Mouse (Mus musculus) E14TG2a.4 (cell line): ENCODE results near the gene Thsd7b.

Source experiments
- CTCF ChIP-seq: conservative IDR thresholded peaks from 2 replicates; pipeline ENCODE4 v1.5.1; 2014; ENCODE audit warnings: low read length
- NANOG ChIP-seq: IDR thresholded peaks from 2 replicates; pipeline ENCODE4 v1.6.1; 2014; ENCODE audit warnings: borderline replicate concordance, low read length, mixed read lengths

DNA sequence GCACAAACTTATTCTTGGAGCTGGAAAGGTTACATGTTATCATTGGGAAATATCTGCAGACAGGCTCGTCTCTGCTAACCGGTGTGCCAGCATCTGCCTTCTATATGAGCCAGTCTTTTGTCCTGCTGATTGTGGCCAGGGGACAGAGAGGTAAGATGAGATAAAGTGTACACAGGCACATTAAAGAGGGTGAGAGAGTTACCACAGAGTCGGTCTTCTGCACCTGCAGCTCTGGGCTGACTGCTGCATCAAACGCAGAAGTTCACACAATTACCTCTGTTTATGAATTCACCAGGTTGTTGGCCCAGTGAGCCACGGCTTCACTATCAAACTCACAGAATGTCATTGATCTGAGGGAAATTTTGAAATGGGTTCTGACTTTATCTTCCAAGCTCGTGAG is 896.8 kb downstream of the Thsd7b start:
- TF ChIP-seq CTCF (no peak), NANOG (no peak)
